Mouse (Mus musculus): ENCODE measurements at regions not wholly inside any gene's neighbourhood (a gene's known extent, or its start where the extent isn't known, plus 50 kb on each side); places are given as distances from the start of the nearest gene placed in this dataset.
"Not testable (repeated sequence)": the region's sequence is repeated elsewhere in the genome, so short reads cannot be mapped to it uniquely, and the experiment has no call there.

DNA sequence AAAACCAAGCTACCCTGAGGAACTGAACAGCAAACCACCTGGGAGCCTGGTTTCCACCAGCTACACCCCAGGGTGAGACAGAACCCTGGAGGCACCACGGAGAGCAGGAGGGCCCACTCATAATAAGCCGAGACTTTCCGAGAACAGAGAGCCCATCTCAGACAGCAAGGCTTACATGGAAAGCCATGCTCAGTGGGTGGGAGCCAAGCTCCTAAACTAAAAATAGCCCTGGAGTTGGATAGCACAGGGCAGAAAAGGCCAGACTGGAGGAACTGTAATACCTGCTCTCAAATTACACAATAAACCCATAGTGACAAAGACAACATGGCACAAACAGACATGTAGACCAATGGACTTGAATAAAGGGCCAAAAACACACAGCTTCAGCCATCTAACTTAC is 69.9 kb downstream of the Fbxo4 start:
- no peak for DNase-seq (ENCODE audit: low read depth)

DNA sequence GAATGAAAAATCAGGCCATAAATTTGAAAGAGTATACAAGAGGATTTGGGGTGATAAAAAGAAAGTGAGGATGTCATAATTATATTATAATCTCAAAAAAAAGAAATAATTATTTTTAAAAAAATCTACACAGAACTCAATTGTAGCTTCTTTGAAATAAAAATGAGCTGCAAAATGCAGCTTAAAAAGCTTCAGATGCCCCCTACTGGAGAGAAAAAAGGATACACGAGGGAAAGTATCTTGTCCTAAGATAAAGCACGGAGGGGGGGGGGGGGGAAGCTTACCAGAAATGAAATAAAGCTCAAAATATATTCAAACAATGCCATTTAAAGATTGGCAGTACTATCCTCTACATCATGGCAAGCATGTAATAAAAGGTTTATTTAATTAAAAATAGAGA is 70.7 kb downstream of the Fbxo4 start:
- no peak for DNase-seq (ENCODE audit: low read depth)

DNA sequence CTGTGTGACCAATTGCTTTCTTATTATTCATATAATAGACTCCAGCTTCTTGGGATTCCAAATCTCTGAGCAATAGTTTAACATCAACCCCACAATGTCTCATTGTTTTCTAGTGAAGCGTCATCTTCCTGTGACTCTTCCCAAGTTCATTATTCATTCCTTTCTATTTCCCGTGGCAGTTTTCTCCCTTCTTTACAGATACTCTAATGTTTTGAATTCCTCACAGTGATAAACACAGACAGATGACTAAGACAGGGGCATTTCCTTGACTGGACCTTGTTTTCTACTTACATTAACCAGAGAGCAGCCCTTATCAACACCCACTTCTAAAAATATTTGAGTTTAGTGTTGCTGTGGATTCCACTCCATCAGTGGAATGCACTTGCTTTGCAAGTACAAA is 73.8 kb downstream of the Fbxo4 start:
- no peak for DNase-seq (ENCODE audit: low read depth)

DNA sequence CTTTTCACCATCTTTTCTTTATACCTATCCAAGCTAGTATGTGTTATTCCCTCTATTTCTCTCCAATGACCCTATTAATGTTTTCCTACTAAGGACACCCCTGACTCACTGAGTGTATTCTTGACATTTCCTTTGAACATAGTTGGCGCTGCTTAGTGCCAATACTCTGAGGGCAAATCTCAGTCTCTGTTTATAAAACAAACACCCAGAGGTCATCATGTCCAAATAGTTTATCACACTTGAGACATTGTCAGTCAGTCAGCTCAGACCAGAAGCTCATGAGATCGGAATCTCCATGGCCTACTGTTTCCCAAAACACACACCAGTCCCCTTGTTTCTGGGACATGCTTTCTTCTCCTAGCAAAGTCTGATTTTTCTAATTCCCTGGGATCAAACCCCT is 100.9 kb downstream of the Fbxo4 start:
- DNase-seq (ENCODE audit: low read depth) = no peak

DNA sequence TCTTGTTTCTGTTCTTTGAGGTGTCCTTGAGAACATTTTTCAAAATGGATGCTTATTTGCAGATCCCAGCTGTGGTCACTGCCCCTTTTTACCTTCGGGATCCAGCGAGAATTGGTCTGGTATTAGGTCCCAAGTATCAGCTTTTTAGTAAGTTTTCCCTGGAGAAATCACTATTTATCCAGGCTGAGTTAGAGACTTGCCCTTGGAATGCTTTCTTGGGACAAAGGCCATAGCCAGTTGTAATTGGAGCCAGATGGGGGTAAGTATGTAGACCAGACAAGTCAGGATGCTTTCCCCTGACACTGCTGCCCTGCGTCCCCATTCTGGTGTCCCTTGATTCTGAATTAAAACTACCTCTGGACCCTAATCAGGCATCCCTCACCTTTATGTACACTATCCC is 101.9 kb downstream of the Fbxo4 start:
- no peak for DNase-seq (ENCODE audit: low read depth)

DNA sequence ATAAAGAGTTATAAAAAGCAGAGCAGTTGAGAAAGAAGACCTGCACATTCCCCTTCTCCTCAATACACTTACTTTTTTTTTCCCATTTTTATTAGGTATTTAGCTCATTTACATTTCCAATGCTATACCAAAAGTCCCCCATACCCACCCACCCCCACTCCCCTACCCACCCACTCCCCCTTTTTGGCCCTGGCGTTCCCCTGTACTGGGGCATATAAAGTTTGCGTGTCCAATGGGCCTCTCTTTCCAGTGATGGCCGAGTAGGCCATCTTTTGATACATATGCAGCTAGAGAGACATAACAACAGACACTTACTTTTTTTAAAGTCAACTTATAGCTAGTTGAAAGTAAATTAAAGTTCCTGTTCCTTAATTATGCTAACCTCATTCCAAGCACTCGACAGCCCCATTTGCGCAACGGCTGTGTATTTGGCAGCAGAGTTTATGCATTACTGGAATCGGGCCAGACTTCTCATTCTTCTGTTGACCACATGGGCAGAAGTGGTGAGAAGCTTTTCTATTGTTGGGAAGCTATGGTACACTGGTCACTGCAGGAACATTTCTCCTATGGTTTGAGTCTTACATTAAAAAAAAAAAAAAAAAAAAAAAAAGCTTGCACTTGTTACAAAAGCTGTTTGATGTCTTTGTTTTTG is 104.0 kb downstream of the Fbxo4 start:
- DNase-seq (ENCODE audit: low read depth) = peak; percentile 34

DNA sequence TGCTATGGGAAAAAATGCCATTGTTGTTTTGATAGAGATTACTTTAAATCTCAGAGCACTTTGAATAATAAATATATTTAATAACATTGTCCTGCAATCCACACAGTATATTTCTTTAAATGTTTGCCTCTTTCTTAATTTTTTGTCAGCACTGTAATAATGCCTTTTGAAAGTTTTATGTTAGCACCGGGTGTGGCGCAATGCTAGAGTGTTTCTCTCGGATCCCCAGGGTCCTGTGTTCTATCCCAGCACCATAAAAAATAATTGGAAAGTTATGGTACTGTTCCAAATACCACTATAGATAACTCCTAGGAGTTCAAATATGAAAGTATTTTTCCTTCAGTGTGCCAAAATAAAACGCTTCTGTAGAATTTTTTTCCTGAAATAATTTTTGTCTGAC is 147.6 kb downstream of the Fbxo4 start:
- no peak for DNase-seq (ENCODE audit: low read depth)

DNA sequence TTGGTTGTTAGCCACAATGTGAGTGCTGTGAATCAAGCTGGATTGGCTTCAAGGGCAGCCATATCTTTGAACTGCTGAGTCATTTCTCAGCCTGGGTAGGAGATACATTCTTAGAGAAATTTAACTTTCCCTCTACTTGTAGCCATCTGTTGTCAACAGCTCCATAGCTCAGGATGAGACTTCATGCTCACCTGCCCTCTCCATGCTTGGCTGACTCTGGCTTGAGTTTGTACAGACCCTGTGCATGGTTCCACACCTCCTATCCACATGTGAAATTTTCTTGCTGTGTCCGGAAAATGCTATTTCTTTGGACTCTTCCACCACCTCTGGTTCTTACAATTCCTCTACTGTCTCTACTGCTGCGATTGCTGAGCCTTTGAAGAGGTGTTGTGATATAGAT is 173.9 kb downstream of the Fbxo4 start:
- no peak for DNase-seq (ENCODE audit: low read depth)

DNA sequence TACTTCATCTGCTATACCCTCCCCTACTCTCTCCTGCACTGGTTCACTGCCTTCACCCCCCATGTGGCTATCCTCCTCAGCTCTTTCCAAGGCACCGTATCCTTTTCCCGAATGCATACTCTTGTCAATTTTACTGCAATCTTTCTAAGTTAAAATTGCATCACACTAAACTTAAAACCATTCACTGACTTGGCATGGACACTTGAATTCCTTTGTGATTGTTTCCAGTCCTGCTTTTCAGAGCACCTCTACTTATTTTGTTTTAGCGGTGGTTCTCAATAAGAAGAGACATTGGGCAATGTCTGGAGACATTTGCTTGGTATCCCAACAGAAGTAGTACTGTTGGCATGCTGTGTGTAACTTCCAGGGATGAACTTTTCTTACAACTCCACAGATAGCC is 192.6 kb upstream of the Ghr start:
- DNase-seq (ENCODE audit: low read depth) = no peak

DNA sequence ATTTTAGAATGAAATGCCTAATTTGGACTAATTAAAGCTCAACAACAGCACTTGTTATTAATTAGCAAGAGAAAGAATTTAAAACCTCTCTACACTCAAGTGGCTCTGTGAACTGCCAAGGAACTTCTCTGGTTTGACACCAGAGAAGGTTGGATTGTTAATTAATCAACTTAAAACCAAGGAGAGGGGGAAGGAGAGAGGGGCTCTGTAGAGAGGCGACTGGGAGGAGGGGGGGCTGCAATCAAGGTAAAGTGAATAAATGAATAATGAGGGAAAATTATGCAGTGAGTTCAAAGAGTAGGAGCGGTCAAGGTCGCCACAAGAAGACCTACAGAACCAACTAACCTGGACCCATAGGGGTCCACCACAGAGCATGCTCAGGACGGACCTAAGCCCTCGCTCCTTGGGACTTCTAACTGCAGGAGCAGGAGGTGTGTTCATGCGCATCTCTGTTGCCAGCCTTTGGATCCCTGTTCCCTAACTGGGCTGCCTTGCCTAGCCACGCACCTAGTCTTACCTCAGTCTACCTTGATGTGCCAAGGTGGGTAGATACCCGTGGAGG is 189.0 kb upstream of the Ghr start:
- no peak for DNase-seq (ENCODE audit: low read depth)

DNA sequence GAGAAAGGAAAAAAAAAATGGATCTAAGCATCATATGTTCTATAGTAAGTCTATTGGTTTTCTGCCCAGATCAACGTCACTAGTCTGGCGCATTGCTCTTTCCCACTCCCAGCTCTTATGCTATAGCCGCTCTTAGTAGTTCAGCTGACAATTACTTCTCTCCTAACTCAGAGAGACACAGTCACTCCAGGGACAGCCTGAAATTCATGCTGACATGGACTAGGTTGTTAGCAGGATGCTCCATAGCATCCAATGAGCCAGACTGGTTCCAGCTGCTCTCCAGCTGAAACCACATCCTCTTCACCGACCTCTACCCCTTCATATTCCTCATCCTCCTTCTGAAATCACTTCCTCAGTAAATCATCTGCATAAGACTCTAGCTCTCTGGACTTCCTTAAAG is 187.0 kb upstream of the Ghr start:
- no peak for DNase-seq (ENCODE audit: low read depth)

DNA sequence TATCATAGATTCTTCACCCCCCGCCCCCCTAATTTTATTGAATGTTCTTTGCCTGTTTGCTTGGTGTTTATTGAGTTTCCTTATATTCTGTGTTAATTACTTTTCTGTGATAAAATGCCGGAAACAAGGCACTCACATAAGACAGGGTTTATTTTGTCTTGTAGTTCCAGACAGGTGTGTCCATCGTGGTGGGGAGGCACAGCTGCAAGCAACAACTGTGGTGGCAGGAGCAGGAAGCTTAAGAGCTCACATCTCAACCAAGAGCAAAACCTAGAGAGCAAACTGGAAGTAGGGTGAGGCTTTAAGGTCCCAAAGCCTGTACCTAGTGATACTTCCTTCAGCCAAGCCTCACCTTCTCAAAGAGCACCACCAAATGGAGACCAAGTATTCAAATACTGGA is 181.4 kb upstream of the Ghr start:
- DNase-seq (ENCODE audit: low read depth) = no peak

DNA sequence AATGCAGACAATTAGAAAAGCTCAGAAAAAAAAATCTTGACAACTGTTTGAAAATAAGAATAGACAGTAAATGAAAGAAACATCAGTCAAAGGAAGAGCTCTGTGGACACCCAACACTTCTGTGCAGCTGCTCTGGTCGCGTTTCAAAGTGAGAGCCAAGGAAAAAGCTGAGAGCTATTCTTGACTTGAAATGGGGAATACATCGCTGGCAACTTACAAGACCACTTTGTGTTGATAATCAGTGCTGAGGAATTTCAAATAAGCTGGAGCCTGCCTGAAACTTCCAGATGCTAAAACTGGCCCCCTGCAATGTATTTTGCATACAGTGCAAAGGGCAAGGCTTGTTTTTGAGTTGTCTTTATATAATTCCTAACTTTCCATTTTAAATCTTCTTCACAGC is 177.1 kb upstream of the Ghr start:
- DNase-seq (ENCODE audit: low read depth) = no peak

DNA sequence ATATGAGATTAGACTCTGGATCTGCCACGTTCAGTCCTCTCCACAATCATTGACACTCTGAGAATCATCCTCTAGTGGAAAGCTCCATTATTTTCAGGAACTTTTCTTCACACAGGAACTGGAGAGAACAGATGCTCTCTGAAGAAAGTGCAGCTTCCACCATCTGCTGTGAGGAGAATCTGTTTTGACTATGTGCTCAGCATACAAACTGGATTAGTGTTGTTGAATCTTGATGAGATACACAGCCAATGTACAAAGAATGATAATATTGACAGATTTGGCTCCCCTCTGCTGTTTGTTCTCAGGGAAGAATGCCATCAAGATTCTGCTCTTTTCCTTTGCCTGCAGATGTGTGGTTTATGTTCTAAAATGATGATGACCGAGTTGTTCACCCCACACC is 172.3 kb upstream of the Ghr start:
- DNase-seq (ENCODE audit: low read depth) = no peak

DNA sequence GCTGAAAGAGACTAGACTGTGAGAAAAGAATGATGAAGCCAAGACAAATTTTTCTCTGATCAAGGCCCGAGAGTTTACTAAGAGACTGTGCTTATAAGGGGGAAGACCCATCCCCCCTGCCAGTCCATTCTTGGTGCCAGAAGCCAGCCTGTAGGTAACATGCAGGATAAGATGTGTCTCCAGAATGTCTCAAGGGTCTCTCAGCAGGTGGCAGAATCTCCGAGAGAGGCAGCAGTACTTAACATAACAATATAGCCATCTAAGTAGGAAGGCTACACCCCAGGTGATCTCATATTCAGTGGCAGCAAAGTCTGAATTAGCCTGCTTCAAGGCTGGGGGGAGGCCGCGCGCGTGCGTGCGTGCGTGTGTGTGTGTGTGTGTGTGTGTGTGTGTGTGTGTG is 164.8 kb upstream of the Ghr start:
- DNase-seq (ENCODE audit: low read depth) = not testable (repeated sequence)

DNA sequence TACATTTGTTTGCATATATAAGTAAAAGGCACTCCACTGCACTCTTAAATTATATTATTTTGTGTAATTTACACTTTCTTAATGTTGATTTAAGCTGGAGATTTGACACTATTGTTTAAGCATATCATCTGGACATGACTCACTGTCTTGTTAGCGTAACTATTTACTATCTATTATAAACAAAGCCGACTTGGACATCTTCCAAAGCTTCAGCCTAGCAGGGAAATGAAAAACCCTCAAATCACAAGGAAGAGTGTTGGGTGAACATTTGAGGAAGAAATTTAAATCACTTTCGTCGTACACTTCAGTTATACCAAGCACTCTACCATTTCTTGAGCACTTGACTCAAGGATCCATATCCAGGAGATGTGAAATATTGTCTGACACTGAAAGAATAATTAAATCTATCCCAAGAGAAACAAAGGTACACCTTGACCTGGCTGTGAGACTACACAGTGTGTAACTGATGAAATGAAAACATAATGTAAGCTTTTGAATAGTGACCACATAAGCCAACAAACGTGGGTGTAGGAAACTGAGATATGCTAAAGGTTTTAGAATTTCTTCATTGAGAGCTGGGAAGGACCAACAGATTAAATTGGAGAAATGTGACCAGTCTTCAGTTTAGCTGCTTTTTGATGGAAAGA is 160.0 kb upstream of the Ghr start:
- DNase-seq (ENCODE audit: low read depth) = peak; percentile 62

DNA sequence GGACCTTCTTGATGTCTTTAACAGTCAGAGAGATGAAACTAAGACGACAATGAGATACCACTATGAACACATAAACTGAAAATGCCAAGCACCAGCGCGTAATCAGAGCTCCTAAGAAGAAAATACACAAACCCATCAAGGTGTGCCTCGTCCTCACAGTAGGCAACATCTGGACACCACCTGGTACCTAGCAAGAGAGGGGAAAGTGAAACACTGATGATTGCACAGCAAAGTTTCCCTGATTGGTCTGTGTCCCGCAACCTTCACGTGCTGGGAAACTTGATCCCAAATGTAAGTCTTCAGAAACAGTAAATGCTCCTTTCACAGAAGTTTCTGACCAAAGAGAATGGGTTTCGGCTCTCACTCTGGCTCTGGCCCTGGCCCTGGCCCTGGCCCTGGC is 158.9 kb upstream of the Ghr start:
- DNase-seq (ENCODE audit: low read depth) = no peak

DNA sequence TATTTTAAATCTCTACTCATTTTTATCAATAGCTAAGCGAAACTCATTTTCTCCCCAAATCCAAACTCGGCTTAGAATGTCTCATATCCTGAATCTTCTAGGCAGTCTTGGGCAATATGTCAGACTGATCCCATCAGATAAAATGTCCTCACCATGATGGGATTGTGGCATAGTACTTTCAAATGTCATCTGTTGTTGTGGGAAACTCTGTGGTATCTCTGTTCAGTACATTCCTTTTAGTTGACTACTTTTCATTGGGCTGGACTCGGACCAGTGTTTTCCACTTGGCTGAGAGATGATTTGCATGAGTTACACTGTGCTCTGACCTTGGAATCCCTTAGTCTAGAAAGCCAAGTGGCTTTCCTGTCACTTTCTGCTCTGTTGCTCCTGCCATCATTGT is 141.9 kb upstream of the Ghr start:
- DNase-seq (ENCODE audit: low read depth) = peak; percentile 34

DNA sequence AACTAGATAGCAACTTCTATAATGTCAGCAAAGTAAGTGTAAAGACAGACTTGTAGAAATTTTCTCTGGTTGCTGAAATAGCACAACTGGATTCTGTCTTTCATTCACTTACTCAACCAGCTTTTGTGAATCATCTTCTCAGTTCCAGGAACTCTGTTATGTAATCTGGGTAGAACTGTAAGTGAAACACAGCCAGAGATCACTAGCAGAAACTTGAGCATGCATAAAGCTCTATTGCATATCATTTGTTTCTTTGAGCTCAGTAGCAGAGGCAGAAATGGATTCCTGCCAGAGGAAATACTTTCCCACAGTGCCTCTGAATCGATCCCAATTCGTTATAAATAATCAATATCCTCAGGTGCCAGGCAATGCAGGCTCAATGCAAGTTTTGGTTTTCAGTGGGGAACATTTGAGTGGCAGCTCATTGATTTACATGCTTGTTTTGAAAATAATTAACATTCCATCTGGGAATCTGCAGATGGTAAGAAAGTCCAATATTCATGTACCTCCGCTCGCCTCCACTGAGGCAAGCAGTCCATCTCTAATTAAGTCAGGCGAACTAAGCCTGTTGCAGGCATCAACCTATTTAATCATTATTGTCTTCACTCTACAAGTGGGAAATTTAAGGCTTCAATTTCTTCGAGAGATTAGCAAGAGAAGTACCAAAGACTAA is 137.5 kb upstream of the Ghr start:
- DNase-seq (ENCODE audit: low read depth) = peak; percentile 52

DNA sequence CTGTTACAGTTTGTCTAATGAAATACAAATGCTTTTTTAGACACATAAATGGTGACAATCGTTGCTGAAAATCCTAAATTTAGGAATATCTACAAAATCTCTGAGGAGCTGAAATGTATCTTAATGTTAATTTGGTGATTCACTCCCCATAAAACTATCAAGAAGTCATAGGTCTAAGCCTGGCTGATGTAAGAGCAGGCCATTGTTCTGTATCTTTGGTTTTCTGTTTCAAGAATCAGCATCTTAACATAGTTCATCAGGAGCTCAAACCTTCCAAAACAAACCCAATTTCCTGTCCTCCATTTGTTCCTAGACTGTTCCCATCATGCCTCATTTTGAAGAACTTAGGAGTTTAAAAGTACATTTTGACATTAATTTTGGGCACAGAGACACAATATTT is 128.5 kb upstream of the Ghr start:
- DNase-seq (ENCODE audit: low read depth) = no peak

DNA sequence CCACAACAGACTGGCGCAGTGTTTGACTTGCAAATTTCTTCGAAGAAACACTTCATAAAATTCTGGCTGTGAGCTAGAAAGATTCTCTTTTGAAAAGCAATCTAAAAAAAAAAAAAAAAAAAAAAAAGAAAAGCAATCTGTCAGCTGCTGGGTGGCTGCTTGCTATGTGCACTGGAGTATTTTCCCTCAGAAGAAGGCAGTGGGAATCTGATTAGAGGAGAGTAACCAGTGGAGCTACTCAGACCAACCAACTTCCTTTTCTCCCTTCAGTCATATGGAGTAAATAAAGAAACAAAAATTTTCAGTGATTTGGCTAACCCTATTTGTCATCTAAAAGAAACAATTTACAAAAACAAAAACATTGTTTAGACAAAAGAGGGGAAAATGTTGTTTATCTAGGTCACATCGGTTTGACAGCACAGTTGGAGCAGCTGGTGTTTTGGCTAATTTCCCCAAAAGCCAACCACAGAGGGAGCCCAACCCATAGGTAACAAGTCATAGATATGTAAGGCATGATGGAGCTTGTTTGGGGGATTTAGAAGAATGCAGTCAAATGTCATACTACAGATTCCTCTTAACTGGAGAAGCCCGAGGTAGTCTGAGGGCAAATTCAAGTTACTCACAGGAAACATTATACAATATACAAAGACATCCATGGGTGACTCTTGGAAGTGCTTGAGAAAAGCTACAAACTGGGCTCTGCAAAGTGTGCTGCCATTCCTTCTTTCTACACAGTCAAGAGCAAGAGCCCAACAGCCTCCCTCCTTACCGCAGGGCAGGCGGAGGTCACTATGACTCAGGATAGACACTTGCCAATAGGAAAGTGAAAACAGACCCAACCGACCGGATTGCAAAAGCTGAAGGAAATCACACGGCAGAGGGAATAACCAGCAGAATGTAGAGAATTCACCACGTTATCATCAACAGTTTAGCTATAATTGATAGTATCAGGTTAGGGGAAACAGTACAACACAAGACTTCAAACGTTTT is 124.1 kb upstream of the Ghr start:
- DNase-seq (ENCODE audit: low read depth) = no peak

DNA sequence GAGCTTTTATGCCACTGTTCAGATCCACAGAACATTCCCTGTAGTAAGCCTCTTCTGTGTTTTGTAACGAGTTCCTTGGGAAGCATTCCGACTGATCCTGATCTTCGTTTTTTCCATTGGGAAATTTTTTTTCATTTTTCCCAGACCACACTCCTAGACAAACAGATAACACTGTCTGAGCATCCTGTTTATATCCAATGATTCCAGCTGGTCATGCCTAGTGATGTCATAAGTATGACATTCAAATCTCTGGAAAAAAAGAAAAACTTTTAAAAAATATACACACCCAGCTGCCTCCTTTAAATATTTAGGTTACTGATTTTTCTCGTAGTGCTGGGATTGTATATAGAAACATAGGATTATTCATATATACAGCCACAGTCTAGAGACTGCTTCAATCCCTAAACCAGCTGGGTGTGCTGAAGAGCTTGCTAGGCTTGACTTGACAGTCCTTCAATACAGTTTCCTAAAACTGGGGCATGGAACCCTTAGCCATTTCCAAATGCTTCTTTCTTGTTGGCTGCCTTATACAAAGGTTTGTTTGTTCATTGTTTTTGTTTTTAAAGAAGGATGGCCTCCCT is 116.0 kb upstream of the Ghr start:
- no peak for DNase-seq (ENCODE audit: low read depth)
